Mouse (Mus musculus) urinary bladder, postnatal 25 days (tissue): ENCODE measurements around the gene Naxd.
"Not testable (repeated sequence)": the region's sequence is repeated elsewhere in the genome, so short reads cannot be mapped to it uniquely, and the experiment has no call there.

Experiments used
- DNase-seq: peaks from one replicate; pipeline ENCODE4 v3.0.0; 2022; ENCODE audit warnings: low spot score

Naxd gene

DNA sequence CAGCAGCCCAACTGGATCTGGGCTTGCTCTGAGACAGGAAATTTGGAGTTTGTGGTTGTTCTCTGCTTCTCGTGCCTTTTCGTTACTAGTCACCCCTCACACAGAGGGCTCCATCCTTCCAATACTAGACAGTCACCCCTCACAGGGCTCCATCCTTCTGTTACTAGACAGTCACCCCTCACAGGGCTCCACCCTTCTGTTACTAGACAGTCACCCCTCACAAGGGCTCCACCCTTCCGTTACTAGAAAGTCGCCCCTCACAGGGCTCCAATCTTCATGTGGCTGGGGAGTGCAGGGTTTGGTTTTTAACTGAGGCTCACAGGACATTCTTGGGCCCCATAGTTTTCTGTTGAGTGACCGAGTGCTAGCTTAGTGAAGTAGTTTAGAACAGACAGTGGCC lies 15.9 kb downstream of the Naxd start:
- no peak for DNase-seq

DNA sequence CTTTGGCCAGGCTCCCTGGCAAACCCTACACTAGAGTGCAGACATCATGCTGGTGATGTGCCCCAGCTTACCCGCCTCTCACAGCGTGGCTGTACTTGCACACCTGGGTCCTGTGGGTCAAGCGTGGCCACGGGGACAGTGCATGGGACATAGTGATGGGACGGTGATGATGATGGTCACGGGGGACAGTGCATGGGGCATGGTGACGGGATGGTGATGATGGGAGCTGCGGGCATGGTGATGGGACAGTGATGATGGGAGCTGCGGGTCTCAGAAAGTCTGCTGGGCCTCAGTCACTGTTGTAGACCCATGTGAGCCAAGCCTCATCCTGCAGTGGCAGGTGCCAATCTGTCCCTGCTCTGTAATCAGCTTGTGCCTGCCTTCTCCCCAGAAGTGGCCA lies 19.0 kb downstream of the Naxd start:
- DNase-seq, result no peak

DNA sequence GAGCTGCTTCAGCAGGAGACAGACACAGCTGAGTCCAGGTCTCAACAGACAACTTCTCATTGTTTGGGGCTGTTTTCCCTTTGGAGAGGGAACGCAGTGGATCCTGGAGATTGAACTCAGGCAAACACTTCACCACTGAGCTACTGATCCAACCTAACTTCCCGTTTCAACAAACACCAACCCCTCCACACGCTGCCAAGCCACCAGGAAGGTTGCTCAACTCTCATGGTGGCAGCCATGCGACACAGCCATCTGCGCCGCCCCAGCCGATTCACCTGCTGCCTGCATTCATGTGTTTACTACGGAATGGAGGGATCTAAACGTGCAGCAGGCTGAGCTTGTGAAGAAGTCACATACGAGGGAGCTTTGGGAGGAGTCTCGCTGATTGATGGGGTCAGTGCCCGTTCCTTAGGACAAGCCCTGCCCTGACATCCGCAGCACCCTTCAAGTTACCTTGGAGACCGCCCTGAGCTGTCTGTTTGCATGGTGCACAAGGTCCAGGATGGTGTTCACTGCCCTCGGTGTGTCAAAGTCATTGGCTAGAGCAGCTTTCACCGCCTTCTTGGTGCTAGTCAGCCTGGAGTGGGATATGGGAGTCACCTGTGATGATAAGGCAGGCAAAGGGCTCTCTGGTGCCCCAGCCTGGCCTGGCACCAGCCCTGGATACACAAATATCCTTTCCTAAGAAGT lies 20.2 kb downstream of the Naxd start:
- no peak for DNase-seq

DNA sequence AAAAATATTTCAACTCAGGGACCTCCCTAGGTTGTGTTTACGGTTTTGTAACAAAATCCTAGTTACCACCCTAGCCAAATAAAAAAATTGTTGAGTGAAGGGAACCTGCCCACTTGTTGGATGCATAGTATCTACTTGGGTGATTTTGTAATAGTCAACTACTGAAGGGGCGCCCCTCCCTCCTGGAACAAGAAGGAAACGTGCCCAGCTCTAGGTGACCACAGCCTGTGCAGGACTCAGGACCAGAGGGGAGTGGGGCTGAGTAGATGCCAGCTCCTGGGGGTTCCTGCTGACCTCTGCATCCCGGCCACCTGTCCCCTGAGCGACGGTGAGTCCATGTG lies 20.7 kb downstream of the Naxd start:
- no peak for DNase-seq

DNA sequence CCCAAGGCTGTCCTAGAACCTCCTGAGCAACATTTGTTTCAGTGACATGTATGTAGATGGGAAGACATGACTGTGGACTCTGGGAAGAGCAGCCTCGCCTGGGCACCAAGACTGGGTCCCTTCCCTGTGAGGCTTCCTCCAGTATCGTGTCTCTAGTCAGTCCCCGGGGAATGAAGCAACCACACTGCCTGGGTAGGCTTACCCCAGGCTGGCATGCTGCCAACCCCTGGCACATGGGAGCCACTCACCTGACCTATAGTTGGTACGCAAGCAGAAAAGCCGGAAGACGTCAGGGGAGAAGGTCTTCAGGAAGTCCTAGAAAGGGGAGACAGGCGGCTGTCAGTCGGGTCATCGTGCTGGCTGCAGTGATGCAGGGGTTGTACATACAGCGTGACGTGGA lies 21.4 kb downstream of the Naxd start:
- DNase-seq, result no peak

DNA sequence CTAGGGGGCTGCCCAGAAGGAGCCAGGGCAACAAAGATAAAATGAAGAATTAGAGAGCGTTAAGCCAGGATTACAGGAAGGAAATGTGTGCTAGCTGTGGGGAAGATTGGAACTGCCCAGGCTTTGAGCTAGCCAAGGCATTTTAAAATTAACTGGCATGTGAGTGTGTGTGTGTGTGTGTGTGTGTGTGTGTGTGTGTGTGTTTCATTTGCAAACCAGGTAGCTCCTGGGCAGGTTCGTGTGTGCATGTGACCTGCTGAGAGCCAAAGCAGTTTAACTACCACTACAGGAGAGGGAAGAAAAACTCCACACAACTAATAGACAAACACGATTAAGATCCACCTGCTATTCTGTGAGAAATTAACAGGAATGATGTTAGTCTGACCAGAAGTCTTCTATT lies 26.0 kb downstream of the Naxd start:
- DNase-seq, result no peak

DNA sequence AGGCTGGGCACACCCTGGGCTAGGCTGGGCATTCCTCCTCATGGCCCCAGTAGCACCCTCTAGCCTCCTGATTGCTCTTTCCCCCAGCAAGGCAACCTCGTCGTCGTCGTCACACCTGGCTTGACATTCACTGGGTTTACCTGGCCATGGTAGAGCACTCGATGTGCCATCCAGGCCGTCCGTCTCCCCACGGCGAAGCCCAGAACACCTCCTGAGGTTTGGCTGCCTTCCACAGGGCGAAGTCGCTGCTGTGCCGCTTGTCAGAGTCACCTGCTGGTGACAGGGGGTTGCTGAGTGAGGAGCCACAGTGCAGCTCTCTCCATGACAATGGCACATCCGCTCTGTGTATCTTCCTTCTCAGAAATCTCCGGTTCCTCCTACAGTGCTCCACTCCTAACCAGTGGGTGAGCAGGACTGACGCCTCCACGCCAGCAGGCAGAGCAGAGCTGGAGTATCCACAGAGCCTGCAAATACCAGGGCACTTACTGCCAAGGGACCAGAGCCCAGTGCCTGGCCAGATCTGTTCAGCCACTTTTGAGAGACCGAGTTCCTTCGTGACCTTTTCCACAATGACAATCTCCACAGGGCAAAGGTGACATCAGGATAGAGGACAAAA lies 33.0 kb downstream of the Naxd start:
- no peak for DNase-seq

DNA sequence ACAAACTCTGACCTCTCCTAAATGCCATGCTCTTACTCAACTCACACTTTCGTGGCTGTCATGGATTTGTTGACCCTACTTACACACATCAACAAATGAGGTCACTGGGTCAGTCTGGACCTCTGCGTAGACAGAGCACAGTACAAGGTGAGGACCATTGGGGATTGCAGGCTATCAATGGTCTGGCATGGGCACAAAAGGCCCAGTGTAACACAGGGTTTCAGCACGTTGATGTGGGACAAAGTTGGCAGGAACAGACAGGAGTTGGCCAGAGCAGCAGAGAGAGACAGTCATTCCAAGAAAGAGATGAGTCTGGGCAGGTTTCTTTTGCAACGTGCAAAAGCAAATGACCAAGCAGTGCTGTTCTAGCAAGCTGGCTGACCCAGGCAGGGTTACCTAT lies 33.5 kb downstream of the Naxd start:
- DNase-seq, result no peak

DNA sequence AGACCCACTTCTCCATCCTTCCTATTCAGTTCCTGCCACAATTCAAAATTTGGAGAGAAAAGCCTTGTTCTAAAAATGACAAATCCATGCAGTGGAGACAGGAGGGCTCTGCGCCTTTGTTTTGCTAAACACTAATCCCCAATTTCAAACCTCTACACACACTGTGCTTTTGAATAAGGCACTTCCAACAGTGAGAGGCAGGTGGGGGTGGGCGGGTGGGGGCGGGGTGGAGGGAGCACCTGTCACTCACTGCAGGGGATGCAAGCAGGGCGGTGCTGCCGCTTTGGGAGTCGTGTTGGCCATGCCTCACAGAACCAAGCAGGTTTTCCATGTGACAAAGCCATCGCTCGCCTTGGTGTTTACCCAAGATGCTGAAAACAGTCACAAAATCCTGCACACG lies 37.2 kb downstream of the Naxd start:
- DNase-seq, result no peak

DNA sequence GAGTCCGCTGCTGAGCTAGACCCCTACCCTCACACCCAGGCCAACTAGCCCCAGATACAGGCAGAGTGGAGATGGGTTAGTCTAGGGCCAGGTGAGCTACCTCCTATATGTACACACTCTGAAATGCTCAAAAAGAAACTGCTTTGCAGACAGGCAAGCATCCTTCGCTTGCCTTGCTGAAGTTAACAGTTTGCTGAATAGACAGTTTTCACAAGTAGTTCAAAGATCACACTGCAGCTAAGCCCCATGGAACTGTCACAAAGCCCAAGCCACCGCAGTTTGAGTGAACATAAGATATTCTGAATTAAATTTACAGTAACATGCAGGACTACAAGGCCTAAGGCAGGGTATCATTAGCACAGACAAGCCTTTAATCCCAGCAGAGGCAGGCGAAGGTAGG lies 41.7 kb downstream of the Naxd start:
- DNase-seq, result no peak

DNA sequence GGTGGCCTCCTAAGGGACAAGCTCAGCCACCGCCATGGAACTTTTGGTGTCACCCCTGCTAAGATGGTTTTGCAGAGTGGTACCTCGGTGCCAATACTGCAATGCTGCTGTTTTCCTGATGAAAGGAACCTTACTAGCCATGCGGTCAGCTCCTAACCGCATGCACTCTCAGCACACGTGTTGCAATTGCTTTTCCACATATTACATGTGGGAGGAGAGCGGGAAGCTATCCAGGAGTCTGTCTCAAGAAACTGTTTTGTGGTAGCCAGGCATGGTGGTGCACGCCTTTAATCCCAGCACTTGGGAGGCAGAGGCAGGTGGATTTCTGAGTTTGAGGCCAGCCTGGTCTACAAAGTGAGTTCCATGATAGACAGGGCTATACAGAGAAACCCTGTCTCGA lies 42.9 kb downstream of the Naxd start:
- DNase-seq, result no peak

DNA sequence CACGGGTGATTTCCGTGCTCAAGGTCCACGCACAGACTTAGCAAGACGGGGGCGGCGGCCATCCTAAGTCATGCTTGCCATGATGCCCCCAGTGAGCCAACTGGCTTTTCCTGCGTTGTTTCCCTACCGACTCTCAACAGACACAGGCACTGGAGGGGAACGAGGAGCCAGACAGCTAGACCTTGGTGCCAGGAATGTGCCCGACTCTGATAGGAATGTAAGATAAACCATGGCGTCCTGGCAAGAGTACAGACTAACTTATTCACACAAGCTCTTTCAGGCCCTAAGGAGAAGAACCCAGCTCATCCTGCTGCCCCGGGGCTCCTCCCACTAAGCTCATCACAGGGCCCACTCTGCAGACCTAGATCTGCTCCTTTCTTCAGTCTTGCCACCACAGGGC lies 44.7 kb downstream of the Naxd start:
- DNase-seq, result no peak

DNA sequence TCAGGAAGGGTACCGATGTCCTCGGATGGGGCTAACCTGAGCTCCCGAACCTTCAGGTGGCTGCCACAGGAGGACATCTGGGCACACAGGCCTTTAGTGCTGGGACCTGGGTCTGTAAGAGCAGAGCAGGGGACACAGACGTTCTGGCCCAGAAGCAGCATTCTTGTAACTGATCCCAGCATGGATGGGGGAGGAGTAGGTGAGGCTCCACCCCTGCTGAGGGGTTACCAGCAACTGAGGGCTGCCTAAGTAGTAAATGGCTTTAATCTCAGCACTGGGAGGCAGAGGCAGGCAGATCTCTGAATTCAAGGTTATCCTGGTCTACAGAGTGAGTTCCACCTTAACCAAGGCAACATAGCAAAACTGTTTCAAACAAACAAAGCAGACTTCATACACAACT lies 45.6 kb downstream of the Naxd start:
- no peak for DNase-seq

DNA sequence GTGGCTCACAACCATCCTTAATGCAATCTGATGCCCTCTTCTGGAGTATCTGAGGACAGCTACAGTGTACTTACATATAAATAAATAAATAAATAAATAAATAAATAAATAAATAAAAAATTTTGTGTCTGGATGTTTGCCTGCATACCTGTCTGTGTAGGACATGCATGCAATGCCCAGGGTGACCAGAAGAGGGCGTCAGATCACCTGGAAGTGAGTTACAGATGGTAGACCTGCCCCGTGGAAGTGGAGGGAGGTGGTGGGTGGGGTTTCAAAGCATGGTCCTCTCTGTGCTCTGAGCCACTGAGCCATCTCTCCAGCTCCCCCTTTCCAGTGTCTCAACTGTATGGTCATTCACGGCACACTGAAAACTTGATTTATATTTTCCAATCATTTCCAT lies 47.1 kb downstream of the Naxd start:
- peak; percentile 23 for DNase-seq

DNA sequence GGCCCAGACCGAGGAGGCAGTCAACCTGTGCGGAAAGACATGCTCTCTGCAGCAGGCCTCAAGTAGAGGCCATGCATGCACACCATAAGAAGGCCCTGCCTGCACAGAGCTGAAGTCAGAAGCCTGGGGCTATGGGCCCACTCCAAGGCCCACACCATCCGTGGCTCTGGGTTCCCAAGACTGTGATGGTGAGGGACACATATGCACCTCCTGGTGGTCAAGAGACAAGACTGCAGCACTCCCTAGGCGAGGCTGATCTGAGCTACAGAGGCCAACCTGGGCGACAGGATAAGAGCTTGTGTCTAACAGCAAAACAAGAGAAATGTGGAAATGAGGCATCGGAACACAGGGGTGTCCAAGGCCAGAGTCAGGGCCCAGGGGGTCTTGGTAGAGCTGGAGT lies 49.8 kb downstream of the Naxd start:
- no peak for DNase-seq

DNA sequence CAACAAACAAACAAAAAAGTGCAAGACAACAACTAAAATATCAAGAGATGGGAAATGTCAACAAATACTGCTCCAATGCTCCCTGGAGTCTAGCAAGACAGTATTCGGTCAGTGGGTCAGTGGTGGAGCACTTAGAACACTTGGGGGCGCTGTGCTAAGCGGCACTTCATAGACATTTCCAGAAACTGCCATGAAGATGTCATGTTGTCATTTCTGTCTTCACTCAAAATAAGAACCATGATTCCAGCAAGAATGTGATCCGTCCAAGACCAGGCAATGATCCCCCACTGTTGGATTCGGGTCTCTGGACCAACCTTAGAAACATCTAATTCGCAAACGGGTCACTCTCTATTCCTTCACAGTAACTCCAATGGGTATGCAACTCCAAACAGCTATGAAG lies 52.4 kb downstream of the Naxd start:
- peak; percentile 28 for DNase-seq

DNA sequence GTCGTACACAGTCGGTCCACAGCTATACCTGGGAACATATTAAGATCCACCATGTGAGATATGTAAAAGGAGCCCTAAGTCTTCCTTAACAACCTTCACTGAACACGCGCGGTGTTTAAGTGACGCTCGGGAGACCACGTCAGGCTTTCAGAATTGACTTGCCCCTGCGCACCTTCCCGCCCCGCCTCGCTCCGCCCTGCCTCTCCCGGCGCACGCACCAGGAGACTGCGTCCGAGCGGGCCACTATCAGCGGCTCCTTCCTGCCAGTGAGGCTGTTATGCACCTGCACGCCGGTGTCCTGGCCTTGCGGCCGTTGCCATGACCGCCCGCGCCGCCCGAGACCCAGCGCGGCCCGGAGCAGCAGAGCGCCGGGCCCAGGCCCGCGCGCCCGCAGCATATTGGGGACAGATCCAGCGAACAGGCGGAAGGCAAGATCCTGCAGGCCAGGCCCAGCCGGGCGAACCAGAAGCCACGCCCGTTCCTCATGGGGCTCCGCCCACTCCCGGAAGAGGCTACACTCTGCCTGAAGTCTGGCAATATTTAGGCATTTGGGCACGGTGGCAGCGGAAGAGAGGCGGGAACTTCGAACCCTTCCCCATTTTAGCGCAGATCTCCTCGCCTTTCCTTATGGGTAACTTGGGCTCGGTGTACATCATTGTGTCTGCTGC lies 53.1 kb downstream of the Naxd start, which contains the start of gene Cars2:
Gene Cars2 (minus strand): TSS at position 503 of the 668 bp plus-strand sequence.
- DNase-seq, result peak; percentile 90

DNA sequence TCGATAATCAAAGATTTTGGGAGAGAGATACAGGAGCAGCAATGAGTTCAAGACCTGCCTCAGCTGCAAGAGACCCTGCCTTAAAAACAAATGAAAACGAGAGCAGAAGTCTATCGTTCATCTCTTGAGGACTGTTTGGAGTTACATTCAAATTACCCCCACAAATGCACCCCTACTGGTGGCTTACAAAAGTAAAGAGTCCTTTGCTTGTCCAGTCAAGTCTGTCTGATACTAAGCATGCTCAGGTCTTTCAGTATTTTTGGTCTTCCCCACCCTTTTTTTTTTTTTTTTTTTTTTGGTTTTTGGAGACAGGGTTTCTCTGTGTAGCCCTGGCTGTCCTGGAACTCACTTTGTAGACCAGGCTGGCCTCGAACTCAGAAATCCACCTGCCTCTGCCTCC lies 54.2 kb downstream of the Naxd start:
- DNase-seq, result not testable (repeated sequence)

DNA sequence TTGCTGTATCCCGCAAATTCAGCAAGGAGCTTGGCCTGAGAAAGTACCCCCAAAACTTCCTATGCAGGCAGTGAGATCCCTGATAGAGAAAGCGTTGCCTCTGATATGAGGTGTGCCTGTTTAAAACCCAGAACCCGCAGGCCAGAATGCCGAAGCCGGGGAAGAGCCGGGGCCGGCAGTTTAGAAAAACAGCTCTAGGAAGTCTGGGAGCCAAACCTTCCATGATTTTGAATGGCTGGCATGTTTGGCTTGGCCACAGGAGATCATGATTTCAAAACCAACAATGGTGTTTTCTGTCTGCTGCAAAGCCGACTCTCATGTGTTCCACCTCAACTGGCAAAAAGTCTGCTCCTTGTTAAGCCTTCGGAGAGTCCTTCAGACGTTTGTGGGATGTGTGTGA lies 55.1 kb downstream of the Naxd start:
- DNase-seq, result no peak

DNA sequence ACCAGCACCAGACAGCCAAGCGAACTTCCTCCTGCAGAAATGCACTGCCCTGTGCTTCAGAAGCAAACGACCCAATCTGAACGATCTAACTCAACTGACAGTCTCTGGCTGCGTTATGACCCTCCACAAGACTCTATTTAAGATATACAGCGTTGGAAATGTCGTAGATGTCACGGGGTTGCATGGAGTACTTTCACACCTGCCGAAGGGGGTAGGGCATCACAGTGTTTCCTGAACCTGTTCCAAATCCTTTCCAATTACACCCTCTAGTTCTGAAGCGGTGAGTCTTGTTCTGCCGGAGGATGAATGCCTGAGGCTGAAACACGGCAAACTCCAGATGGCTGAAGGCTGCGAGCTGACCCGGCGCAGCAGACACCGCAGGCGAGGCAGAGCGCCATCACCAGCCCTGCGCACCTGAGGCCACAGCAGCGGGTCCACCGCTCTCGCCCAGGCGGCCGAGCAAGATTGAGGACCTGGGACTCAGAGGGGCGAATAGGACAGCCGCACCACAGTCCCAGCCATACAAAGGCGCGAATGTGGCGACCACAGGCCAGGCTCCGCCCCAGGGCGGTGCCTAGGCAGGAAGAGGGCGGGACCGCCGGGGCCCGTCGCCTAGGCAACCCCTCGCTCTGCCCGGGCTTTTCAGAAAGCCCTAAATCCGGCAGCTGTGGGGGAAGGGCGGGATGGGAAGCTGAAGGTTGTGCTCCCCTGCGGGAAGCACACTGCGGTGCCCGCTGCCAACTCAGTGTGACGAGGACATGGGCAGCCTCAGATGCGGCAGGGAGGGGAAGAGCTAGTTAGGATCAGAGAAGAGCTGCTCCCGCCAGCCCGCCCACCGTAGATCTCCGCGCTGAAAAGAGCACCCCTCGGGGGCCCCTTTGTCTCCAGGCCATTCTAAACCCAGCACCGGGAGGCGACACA lies 57.8 kb downstream of the Naxd start, which contains the start of gene Ing1:
Gene Ing1 (plus strand): TSS at position 773 of the 921 bp plus-strand sequence.
- DNase-seq, result peak; percentile 92

DNA sequence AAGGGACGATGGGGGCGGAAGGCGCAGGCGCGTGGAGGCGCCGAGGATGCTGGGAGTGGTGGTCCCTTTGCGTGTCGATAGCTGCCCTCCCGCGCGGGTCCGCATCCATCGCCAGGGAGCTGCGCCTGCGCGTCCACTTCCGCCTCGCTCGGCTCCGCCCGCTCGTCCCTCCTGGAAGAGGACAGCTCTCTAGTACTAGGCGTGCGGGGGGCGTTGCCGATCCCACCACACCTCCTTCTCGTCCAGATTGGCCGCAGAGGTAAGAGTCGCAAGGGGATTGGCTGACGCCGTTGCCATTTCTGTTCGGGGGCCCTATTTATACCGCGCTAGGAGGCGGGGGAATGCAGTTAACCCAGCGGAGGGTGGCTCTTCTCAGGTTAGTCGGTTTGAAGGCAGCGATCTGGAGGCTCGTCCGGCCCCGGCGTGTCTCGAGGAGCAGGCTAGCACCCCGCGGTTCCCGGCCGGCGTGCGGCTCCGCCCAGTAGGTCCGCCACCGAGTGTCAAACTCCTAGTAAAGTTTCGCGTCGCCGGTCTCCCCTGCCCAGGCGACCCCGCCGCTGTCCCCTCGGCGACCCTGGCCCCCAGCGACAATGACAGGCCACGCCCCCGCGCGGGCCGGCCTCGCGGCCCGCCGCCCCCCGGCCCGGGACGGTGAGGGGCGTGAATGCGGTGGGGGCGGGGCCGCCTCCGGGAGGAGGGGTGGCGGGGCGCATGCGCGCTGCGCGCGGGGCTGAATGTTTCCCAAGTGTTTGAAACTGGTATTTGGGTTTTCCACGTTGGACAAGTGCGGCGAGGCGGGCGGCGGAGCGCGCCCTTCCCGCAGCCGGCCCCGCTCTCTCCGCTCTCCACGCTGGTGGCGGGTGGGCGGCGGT lies 58.6 kb downstream of the Naxd start:
- DNase-seq, result peak; percentile 94
